Mouse (Mus musculus): ENCODE data around the gene Slc2a8. TPM values are rescaled to one million over a fixed set of nuclear protein-coding genes. Genes with fewer than 3 reads are reported as not detected.

Slc2a8 gene
- polyA plus RNA-seq, 1 experiment from 2014 or later, result 50.2 TPM

GRCm38 (mm10) chr2:32992130-32992529 is 10.2 kb upstream of the Slc2a8 start:
- no peaks in the 10 kb centered on the region for H3K36me3 ChIP-seq (ENCODE audit: control insufficient read depth, insufficient read depth)
- no peak for ATAC-seq

DNA sequence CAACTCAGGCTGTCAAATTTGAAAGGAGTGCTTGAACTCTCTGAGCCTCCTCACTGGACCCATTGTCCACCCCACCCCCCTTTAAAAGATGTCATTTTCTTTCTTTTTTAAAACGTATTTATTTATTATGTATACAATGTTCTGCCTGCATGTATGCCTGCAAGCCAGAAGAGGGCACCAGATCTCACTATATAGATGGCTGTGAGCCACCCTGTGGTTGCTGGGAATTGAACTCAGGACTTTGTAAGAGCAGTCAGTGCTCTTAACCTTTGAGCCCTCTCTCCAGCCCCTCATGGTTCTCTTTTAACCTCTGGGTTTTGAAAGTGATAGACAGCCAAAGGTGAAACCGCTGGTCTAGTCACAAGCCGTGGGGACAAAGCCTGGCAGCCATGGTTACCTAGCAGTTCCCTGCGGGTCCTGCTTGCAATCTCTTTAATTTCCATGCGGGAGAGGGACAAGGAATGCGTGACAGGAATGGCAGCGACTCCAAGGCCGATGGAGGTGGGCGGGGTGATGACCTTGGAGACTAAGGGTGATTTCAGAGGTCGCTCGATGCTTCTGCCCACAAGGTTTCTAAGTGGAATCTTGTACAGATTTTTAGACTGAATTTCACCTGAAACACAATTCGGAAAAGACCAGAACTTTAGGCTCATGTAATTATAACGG is 8.4 kb upstream of the Slc2a8 start:
- WGBS, result 59% methylated on average over 13 of the region's 13 CpGs
- no peaks in the 10 kb centered on the region for H3K9me3 ChIP-seq (ENCODE audit: control insufficient read depth)
- TF ChIP-seq CTCF (IDR thresholded peaks at IDR 0.05; ENCODE audit: low read depth), result peak; percentile 72
- H3K27ac ChIP-seq (ENCODE audit: low read depth, low read length), result no peak overlapping the region
- H3K4me1 ChIP-seq (replicated peaks; ENCODE audit: control insufficient read depth, insufficient read depth, low read length), result no peaks in the 10 kb centered on the region
- no peak overlapping the region for H3K4me2 ChIP-seq (replicated peaks; ENCODE audit: low read depth)
- H3K4me3 ChIP-seq (ENCODE audit: low read depth, low read length), result no peak overlapping the region
- H3K27me3 ChIP-seq (replicated peaks; ENCODE audit: control insufficient read depth, insufficient read depth, low read length), result no peaks in the 10 kb centered on the region
- H3K36me3 ChIP-seq (ENCODE audit: control insufficient read depth, insufficient read depth), result no peaks in the 10 kb centered on the region
- no peak overlapping the region for H3K9ac ChIP-seq (ENCODE audit: low read depth, low read length)
- no peak for ATAC-seq

More at GRCm38 (mm10) chr2:32992130-32992529, 10.2 kb upstream of the Slc2a8 start:
- WGBS, result 74% methylated on average over 6 of the region's 6 CpGs
- TF ChIP-seq CTCF (IDR thresholded peaks at IDR 0.05; ENCODE audit: low read depth), result no peak
- Histone ChIP-seq H3K27me3 (replicated peaks; ENCODE audit: control insufficient read depth, insufficient read depth, low read length) (no peaks in the 10 kb centered on the region), H3K27ac (ENCODE audit: low read depth, low read length) (no peak overlapping the region), H3K9ac (ENCODE audit: low read depth, low read length) (no peak overlapping the region), H3K4me3 (ENCODE audit: low read depth, low read length) (no peak overlapping the region), H3K4me2 (replicated peaks; ENCODE audit: low read depth) (no peak overlapping the region), H3K4me1 (replicated peaks; ENCODE audit: control insufficient read depth, insufficient read depth, low read length) (no peaks in the 10 kb centered on the region), H3K9me3 (ENCODE audit: control insufficient read depth) (no peaks in the 10 kb centered on the region)

GRCm38 (mm10) chr2:32989376-32989775 is 7.5 kb upstream of the Slc2a8 start:
- WGBS, result 62% methylated on average over 3 of the region's 3 CpGs
- Histone ChIP-seq H3K36me3 (ENCODE audit: control insufficient read depth, insufficient read depth) (no peaks in the 10 kb centered on the region), H3K9me3 (ENCODE audit: control insufficient read depth) (no peaks in the 10 kb centered on the region), H3K27me3 (replicated peaks; ENCODE audit: control insufficient read depth, insufficient read depth, low read length) (no peaks in the 10 kb centered on the region), H3K4me3 (ENCODE audit: low read depth, low read length) (no peak overlapping the region), H3K9ac (ENCODE audit: low read depth, low read length) (no peak overlapping the region), H3K4me2 (replicated peaks; ENCODE audit: low read depth) (no peak overlapping the region), H3K27ac (ENCODE audit: low read depth, low read length) (no peak overlapping the region), H3K4me1 (replicated peaks; ENCODE audit: control insufficient read depth, insufficient read depth, low read length) (no peaks in the 10 kb centered on the region)
- TF ChIP-seq CTCF (IDR thresholded peaks at IDR 0.05; ENCODE audit: low read depth), result no peak
- no peak; the same call in 1 of the 2 replicates for ATAC-seq

GRCm38 (mm10) chr2:32985844-32986243 is 4.0 kb upstream of the Slc2a8 start:
- peaks cover 9% of the 10 kb centered on the region; the same call in 1 of the 2 replicates for H3K4me1 ChIP-seq (replicated peaks; ENCODE audit: control insufficient read depth, insufficient read depth, low read length)
- H3K4me2 ChIP-seq (replicated peaks; ENCODE audit: low read depth), result no peak overlapping the region
- no peak for TF ChIP-seq CTCF (IDR thresholded peaks at IDR 0.05; ENCODE audit: low read depth)
- H3K9ac ChIP-seq (ENCODE audit: low read depth, low read length), result no peak overlapping the region
- 53% methylated on average over 8 of the region's 8 CpGs for WGBS
- H3K36me3 ChIP-seq (ENCODE audit: control insufficient read depth, insufficient read depth), result no peaks in the 10 kb centered on the region
- H3K4me3 ChIP-seq (ENCODE audit: low read depth, low read length), result no peak overlapping the region
- no peaks in the 10 kb centered on the region for H3K9me3 ChIP-seq (ENCODE audit: control insufficient read depth)
- no peaks in the 10 kb centered on the region for H3K27me3 ChIP-seq (replicated peaks; ENCODE audit: control insufficient read depth, insufficient read depth, low read length)
- ATAC-seq, result no peak
- no peak overlapping the region for H3K27ac ChIP-seq (ENCODE audit: low read depth, low read length)

DNA sequence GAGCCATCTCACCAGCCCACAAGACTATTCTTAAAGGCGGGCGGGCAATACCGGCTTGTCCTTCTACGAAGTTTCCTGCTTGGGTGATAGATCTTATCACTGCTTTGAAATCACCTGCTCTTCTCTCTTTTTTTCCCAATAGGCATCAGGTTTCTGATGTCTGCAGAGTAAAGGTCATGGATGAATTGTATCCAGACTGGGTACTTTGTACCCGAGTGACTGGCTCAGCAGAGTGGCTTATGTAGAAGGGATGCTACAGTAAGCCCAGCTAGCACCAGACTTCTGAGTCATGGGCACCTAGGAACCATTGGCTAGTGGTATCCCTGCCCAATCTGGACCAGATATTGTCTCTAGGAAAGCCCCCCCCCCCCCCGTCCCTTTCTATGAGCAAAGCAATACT is 1.7 kb upstream of the Slc2a8 start:
- Histone ChIP-seq H3K9ac (ENCODE audit: low read depth, low read length) (no peak overlapping the region), H3K4me1 (replicated peaks; ENCODE audit: control insufficient read depth, insufficient read depth, low read length) (peaks cover 9% of the 10 kb centered on the region; the same call in 1 of the 2 replicates), H3K27ac (ENCODE audit: low read depth, low read length) (no peak overlapping the region; the same call in 1 of the 2 replicates), H3K4me2 (replicated peaks; ENCODE audit: low read depth) (peak overlapping the region; percentile 98), H3K36me3 (ENCODE audit: control insufficient read depth, insufficient read depth) (no peaks in the 10 kb centered on the region), H3K9me3 (ENCODE audit: control insufficient read depth) (no peaks in the 10 kb centered on the region), H3K4me3 (ENCODE audit: low read depth, low read length) (no peak overlapping the region), H3K27me3 (replicated peaks; ENCODE audit: control insufficient read depth, insufficient read depth, low read length) (no peaks in the 10 kb centered on the region)
- ATAC-seq, result peak; percentile 77
- TF ChIP-seq CTCF (IDR thresholded peaks at IDR 0.05; ENCODE audit: low read depth), result no peak
- 28% methylated on average over 6 of the region's 6 CpGs for WGBS

DNA sequence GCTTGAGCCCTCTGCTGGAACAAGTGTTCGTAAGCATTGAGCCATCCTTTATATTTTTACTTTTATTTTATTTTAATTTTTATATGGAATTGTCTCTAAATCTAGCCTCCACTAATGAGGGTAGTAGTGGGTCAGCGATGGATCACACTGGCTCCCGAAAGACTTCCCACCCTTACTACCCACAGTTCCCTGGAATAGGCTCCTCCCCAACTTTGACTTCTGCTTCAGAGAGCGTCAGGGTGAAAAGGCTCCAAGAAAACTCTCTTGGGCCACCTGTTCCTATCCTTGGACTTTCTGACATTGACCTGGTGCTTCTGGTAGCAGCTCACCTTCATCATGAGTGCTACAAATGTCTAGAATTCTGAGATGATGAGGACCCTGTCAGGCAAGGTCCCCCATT is 817 bp upstream of the Slc2a8 start:
- H3K4me3 ChIP-seq (ENCODE audit: low read depth, low read length), result peak overlapping the region; percentile 53
- H3K36me3 ChIP-seq (ENCODE audit: control insufficient read depth, insufficient read depth), result no peaks in the 10 kb centered on the region
- WGBS, result 2% methylated on average over 4 of the region's 4 CpGs
- peak overlapping the region; percentile 98 for H3K4me2 ChIP-seq (replicated peaks; ENCODE audit: low read depth)
- peak overlapping the region; percentile 51 for H3K27ac ChIP-seq (ENCODE audit: low read depth, low read length)
- 0 out of 2 replicates have a peak overlapping the region, but pooled peaks have one; percentile 0 for H3K9ac ChIP-seq (ENCODE audit: low read depth, low read length)
- TF ChIP-seq CTCF (IDR thresholded peaks at IDR 0.05; ENCODE audit: low read depth), result no peak
- no peak for ATAC-seq
- peaks cover 9% of the 10 kb centered on the region; the same call in 1 of the 2 replicates for H3K4me1 ChIP-seq (replicated peaks; ENCODE audit: control insufficient read depth, insufficient read depth, low read length)
- H3K9me3 ChIP-seq (ENCODE audit: control insufficient read depth), result no peaks in the 10 kb centered on the region
- no peaks in the 10 kb centered on the region for H3K27me3 ChIP-seq (replicated peaks; ENCODE audit: control insufficient read depth, insufficient read depth, low read length)
